Mouse (Mus musculus): Measurements from ENCODE around the gene Gm4779.
"Not testable (repeated sequence)": the region's sequence is repeated elsewhere in the genome, so short reads cannot be mapped to it uniquely, and the experiment has no call there.

The Gm4779 gene

DNA sequence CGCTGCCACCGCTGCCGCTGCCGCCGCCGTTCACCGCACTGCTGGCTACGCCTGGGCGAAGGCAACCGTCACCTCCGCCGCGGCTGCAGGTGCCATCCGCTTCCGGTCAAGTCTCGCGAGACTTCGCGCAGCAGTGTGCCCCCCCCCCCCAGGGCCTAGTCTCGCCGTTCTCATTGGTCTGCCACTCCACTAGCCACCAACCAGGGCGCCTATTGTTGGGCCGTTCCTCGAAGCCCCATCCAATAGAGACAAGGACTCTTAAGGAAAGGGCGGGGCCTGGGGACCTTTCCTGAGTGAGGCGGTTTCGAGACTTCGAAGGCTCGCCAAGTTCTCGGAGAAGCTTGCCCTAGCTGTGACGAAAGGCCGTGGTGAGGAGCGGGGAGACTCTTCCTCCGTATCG lies at the start of gene Gm4779, which contains the start of gene 8030474K03Rik:
TSS of gene Gm4779 (minus strand) at position 82 of the 400 bp plus-strand sequence.
TSS of gene 8030474K03Rik (plus strand) at position 315 of the 400 bp plus-strand sequence.
- DNase-seq = no peak

DNA sequence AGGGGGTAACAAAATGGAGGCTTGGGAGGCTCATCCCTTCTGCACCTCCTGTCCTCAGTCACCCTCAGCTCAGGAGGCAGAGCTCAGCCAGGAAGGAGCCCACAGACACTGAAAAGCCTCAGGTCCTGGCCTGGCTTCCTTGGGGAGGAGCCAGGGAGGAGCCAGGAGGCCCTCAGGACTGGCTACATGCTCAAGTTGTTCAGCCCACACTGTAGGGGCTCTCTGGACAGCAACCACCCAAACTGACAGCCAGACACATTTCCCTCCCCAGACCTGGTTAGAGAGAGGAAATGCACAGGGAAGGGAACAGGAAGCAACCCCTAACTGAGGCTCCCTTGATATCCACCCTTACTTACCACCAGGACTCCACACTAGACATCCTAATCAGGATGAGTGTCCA lies 25.8 kb upstream of the Gm4779 start:
- DNase-seq = not testable (repeated sequence)

- DNase-seq = peak; percentile 26 to 35
Measured at GRCm38 (mm10) chrX:101819163-101819562, 24.9 kb upstream of the Gm4779 start.

DNA sequence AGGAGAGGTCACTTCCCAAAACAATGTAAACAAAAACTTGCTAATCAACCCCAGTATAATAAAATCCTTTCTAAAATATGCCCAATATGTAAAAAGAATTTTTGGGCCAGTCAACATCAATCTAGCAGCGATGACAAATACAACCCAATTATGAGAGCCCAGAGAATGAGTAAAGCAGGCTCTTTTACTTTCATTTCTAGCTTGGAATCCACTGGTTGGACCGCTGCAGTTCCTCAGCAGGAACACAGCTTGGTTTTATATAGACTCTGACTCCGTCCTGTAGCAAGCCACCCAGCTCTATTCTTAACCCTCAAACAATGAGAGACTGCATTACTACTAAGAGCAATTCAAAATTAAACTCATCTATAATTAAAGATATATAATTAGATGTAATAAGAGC lies 17.5 kb upstream of the Gm4779 start:
- no peak for DNase-seq

DNA sequence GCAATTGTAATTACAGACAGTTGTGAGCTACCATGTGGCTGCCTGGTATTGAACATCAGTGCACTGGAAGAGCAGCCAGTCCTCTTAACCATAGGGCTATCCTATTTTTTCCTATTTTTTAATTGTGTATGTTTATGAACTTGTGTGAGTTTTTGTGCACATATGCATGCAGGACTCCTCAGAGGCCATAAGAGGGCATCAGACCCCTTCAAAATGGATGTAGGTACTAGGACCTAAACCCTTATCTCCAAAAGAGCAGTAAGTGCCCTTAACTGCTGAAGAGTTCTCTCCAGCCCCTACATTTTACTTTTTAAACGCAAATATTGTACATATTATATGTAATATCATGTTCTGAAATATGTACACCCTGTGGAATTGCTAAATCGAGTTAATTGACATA lies 11.3 kb upstream of the Gm4779 start:
- peak; percentile 28 to 47 for DNase-seq

- peak; percentile 69 to 77 for DNase-seq
Measured at GRCm38 (mm10) chrX:101791551-101791950, 2.7 kb downstream of the Gm4779 start.

DNA sequence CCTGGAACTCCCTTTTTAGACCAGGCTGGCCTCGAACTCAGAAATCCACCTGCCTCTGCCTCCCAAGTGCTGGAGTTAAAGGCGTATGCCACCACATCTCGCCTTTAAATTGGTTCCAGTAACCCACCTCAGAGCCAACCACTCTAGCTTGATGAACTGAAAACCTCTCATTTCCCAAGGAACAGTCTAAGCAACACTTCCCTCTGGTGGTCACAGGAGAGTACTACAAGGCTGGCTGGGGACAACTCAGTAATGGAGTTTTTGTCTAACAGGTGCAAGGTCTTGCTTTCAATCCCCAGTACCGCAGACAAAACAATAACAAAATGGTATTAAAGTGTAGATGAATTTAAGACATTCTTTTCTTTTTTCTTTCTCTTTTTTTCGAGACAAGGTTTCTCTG lies 22.2 kb downstream of the Gm4779 start:
- peak; percentile 72 to 73 for DNase-seq

DNA sequence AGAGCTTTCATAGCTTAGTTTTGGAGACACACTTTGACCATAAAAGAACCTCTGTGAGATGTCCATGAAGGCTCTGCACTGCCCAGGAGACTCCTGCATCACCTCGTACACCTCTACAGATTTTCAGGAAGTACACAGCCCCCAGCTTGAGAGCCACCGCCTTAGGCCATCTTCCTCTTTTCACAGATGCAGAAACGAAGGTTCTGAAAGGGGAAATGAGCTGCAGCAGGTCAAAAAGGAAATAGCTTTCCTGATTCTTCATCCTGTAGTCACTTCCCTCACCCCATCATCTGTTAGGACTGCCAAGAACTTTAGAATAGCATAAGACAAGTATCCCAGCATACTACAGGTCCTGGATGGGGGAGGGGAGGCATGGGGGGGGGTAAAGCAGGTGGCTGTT lies 23.9 kb downstream of the Gm4779 start:
- no peak for DNase-seq

GRCm38 (mm10) chrX:101769478-101769877 lies 24.7 kb downstream of the Gm4779 start:
- DNase-seq = no peak

- no peak for DNase-seq
Measured at GRCm38 (mm10) chrX:101767280-101767679, 26.9 kb downstream of the Gm4779 start.

GRCm38 (mm10) chrX:101765111-101765510 lies 29.1 kb downstream of the Gm4779 start:
- no peak for DNase-seq

DNA sequence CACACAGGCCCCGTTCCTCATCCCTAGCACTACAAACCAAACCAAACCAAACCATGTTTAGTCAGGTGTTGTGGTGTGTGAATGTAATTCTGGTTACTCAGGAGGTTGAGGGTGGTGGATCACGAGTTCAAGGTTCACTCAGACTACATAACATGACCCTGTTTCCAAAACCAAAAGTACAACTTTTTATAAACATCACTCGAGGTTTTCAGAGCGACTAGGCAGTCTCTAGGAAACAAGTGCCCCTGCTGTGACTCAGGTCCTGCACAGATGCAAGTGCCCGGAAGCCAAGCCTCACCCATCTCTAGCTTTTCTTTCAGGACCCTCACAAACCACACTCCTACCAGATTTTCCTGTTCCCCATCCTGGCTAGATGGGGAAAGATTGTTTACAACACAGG lies 29.6 kb downstream of the Gm4779 start:
- DNase-seq = no peak

GRCm38 (mm10) chrX:101754478-101754877 lies 39.7 kb downstream of the Gm4779 start:
- DNase-seq = peak; percentile 65 to 74

DNA sequence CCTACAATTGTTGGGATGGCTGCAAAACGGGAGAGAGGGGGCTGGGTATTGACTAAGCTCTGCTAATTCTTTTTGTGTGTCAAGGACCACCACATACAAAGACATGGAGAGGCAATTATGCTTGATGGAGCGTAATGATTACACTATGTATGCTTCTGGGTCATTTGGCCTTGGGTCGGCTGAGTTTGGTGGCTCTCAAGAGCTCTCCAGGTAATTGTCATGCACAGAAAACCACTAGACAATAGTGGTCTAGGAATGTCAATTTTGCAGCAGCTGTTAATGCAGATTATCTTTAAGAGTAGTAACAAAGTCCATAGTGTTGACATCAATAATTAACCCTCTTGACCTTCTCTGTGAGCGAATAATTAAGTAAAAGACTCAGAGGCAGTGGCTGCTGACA lies 44.1 kb downstream of the Gm4779 start:
- DNase-seq = no peak

DNA sequence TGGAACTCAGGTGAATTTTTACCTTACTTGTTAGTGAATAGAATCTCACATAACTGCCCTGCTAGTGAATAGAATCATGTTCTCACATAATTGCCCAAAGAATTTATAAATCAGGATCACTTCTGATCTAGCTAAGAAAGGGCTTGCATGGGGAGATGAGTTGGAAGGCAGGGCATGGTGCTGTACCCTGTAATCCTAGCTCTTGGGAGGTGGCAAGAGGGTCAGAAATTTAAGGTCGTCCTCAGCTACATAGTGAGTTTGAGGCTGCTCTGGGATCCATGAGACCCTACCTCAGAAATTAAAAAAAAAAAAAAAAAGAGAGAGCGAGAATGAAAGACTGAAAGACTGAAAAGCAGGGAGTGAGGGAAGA lies 53.2 kb downstream of the Gm4779 start:
- no peak for DNase-seq

DNA sequence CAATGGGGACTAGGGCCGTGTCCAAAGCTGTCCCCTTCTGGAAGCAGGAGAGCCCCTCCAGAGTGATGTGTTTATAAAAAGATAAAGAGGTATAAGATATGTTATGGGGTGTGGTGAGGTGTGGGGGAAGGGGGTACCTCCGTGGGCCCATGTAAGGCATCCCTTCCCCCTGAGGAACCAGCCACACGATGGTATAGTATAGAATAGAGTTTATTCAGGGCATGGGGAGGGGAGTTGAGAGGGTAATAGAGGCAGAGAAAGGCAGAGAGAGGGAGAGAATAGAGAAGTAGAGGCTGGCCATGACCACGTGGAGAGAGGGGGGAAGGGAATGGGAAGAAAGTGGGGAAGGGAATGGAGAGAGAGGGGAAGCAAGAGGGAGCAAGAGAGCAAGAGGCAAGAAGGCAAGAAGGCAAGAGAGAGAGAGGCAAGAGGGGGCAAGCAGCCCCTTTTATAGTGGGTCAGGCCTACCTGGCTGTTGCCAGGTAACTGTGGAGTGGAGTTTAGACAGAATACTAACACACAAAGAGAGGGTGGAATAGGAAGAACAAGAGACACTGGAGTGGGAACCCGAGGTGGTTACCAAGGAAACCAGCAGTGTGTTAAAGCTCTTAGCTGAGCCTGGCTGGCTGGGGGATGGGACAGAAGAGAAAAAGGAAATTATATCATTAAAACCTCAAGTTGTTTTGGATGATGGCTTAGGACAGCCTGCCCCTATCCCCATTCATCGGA lies 53.7 kb downstream of the Gm4779 start:
- no peak for DNase-seq

Data from cerebellum, postnatal 10 days (tissue).